Mouse (Mus musculus): ENCODE results near the gene Axin2.

DNA sequence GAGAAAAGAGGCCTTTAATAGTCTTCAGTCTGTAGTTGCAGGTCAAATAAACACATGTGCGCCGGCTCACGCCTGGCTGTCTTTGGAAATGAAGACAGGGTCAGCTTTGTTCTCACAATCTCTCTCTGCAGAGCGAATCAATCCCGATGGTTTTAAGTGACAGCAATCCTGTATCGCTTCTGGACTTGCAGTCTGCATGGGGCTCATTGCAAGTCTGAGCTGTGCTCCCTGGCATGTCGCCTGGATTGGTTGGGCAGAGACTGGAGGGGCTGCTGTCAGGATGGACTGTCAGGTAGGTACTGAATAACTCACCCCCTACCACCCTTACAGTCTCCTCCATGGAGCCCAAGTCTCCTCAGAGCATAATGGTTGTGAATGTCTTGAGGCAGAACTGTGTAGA lies 65.7 kb downstream of the Axin2 start:
- TF ChIP-seq CTCF (IDR thresholded peaks at IDR 0.05; ENCODE audit: low read depth) (no peak), EP300 (optimal IDR thresholded peaks at IDR 0.05) (no peak)
